Mouse (Mus musculus) C2C12 (cell line): ENCODE measurements around the gene Xpnpep3.

Source experiments
- CEBPB ChIP-seq: IDR thresholded peaks from one replicate; pipeline ENCODE4 v1.6.1; 2011; ENCODE audit warnings: low read depth, mild to moderate bottlenecking, control low read depth, moderate library complexity
- CTCF ChIP-seq: IDR thresholded peaks from one replicate; pipeline ENCODE4 v1.5.1; 2011; ENCODE audit not compliant: control insufficient read depth, insufficient read depth, insufficient read length

- TF ChIP-seq CTCF (no peak), CEBPB (no peak)
Observed at GRCm38 (mm10) chr15:81470735-81471134, 70.8 kb downstream of the Xpnpep3 start.
